8 mouse cellular contexts compared by ENCODE assay signal in genomic region chr9:14752001-14752522, GRCm38 (mm10). TPM values are rescaled to one million over a fixed set of nuclear protein-coding genes. Genes with fewer than 3 reads are reported as not detected.
A peak's percentile ranks its signal among the peaks of the same experiment; 100 is the strongest.
DNase-seq lines count a peak whose midpoint lies in the region; ATAC-seq and TF ChIP-seq lines count a peak whose summit lies in the region.

TSS of gene Fut4 (minus strand) at chr9:14752393.

- H3K4me1 ChIP-seq in CH12.LX (ENCODE audit: control insufficient read depth in 1 of 2, insufficient read depth in 2 of 2): peaks cover 0 to 3% of the 10 kb centered on the region in 2 experiments; a peak in 2 of 4 replicates
- peaks cover 17% of the 10 kb centered on the region for H3K4me1 ChIP-seq in hindbrain, embryonic 15.5 days (replicated peaks)
- 0 out of 2 replicates have a peak, but pooled peaks cover 4% of the 10 kb centered on the region for H3K4me1 ChIP-seq in liver, embryonic 12.5 days
- H3K4me1 ChIP-seq in thymus, adult 2 months (replicated peaks; ENCODE audit: control insufficient read depth, insufficient read depth, low read length): peaks cover 15% of the 10 kb centered on the region

- no peaks in the 10 kb centered on the region for H3K27me3 ChIP-seq in CH12.LX (replicated peaks)
- H3K27me3 ChIP-seq in hindbrain, embryonic 15.5 days: peaks cover 13% of the 10 kb centered on the region
- peaks cover 25% of the 10 kb centered on the region for H3K27me3 ChIP-seq in liver, embryonic 12.5 days (replicated peaks)
- H3K27me3 ChIP-seq in thymus, adult 2 months (ENCODE audit: control insufficient read depth, insufficient read depth, low read length): no peaks in the 10 kb centered on the region; the same call in 1 of the 2 replicates

- H3K36me3 ChIP-seq in CH12.LX (replicated peaks in 1 of 2; ENCODE audit: control insufficient read depth in 1 of 2, insufficient read depth in 1 of 2, low read length in 1 of 2): no peaks in the 10 kb centered on the region
- no peaks in the 10 kb centered on the region for H3K36me3 ChIP-seq in hindbrain, embryonic 15.5 days
- no peaks in the 10 kb centered on the region for H3K36me3 ChIP-seq in liver, embryonic 12.5 days
- H3K36me3 ChIP-seq in thymus, adult 2 months (ENCODE audit: control insufficient read depth, insufficient read depth, low read length): no peaks in the 10 kb centered on the region

- no peak for TF ChIP-seq CTCF in CH12.LX (conservative IDR thresholded peaks at IDR 0.05 in 1 of 2, IDR thresholded peaks at IDR 0.05 in 1 of 2; ENCODE audit: low read depth in 2 of 2, low read length in 2 of 2)
- no peak for TF ChIP-seq CTCF in thymus, adult 2 months (IDR thresholded peaks at IDR 0.05; ENCODE audit: borderline replicate concordance, control insufficient read depth, extremely low read depth, insufficient read depth, low read length, poor library complexity)

- dilution Hi-C loops in CH12.LX (cut with MboI; ENCODE audit: extremely low pct_ligation_motif_present, extremely low pct_unique_long_range_greater_than_20kb, low sequenced_read_pairs): no loop called here

- no peaks in the 10 kb centered on the region for H3K79me2 ChIP-seq in CH12.LX (replicated peaks; ENCODE audit: control insufficient read depth, extremely low read depth, insufficient read depth, poor library complexity, severe bottlenecking)

- H3K9me3 ChIP-seq in CH12.LX (replicated peaks; ENCODE audit: low read length): no peaks in the 10 kb centered on the region
- H3K9me3 ChIP-seq in hindbrain, embryonic 15.5 days: no peaks in the 10 kb centered on the region
- H3K9me3 ChIP-seq in liver, embryonic 12.5 days (replicated peaks): no peaks in the 10 kb centered on the region

- no peak within 1 kb of the TSS for H3K4me3 ChIP-seq in CH12.LX (replicated peaks in 1 of 3; ENCODE audit: low read depth in 2 of 3, low read length in 2 of 3, poor library complexity in 1 of 3)
- peak within 1 kb of the TSS; percentile 58 for H3K4me3 ChIP-seq in hindbrain, embryonic 15.5 days
- peak within 1 kb of the TSS; percentile 54 for H3K4me3 ChIP-seq in liver, embryonic 12.5 days
- peak within 1 kb of the TSS; percentile 47 for H3K4me3 ChIP-seq in thymus, adult 2 months (ENCODE audit: control insufficient read depth, insufficient read depth, low read length)

- 1% methylated on average over 28 of the region's 28 CpGs for WGBS in hindbrain, embryonic 15.5 days
- under 1% methylated on average over 26 of the region's 28 CpGs for WGBS in liver, embryonic 12.5 days (ENCODE audit: insufficient replicate concordance)
- 1% methylated on average over 28 of the region's 28 CpGs for WGBS in thymus, adult 2 months

- H3K4me2 ChIP-seq in CH12.LX (ENCODE audit: insufficient read depth, low read depth, poor library complexity, severe bottlenecking): no peak within 1 kb of the TSS
- peak within 1 kb of the TSS; percentile 98 for H3K4me2 ChIP-seq in hindbrain, embryonic 15.5 days
- peak within 1 kb of the TSS; percentile 82 for H3K4me2 ChIP-seq in liver, embryonic 12.5 days

- TF ChIP-seq RAD21 in CH12.LX (IDR thresholded peaks at IDR 0.05; ENCODE audit: low read depth, low read length): no peak

- no peak for DNase-seq in CH12.LX (ENCODE audit: extremely low read depth)
- DNase-seq in adrenal gland, postnatal 36 days: peak; percentile 67 to 80
- peak; percentile 65 for DNase-seq in gastrocnemius, postnatal 10 days
- peak; percentile 48 for DNase-seq in thymus, adult 2 months
- DNase-seq in left cerebral cortex, adult 11 months (ENCODE audit: low spot score): no peak

- no peak for TF ChIP-seq EP300 in CH12.LX (IDR thresholded peaks at IDR 0.05; ENCODE audit: low read length)

- no peak for TF ChIP-seq POLR2A in CH12.LX (IDR thresholded peaks at IDR 0.05; ENCODE audit: low read depth, low read length)
- no peak for TF ChIP-seq POLR2A in thymus, adult 2 months (IDR thresholded peaks at IDR 0.05; ENCODE audit: control insufficient read depth, extremely low read depth, insufficient read depth, low read length, poor library complexity)

- in situ Hi-C loops in CH12.LX (cut with MboI; ENCODE audit: low pct_ligation_motif_present, low pct_unique_long_range_greater_than_20kb, low sequenced_read_pairs): no loop called here

- ATAC-seq in hindbrain, embryonic 15.5 days (ENCODE audit: low FRiP score, low read depth): peak; percentile 84
- peak; percentile 71 for ATAC-seq in liver, embryonic 12.5 days
- peak; percentile 57 for ATAC-seq in monocyte, adult 5-6 weeks (replicated peaks; ENCODE audit: insufficient number of reproducible peaks, low FRiP score, low TSS enrichment, poor library complexity, severe bottlenecking)

- H3K27ac ChIP-seq in CH12.LX (ENCODE audit: insufficient read depth, low read depth): no peak within 1 kb of the TSS
- H3K27ac ChIP-seq in hindbrain, embryonic 15.5 days (replicated peaks): no peak within 1 kb of the TSS
- H3K27ac ChIP-seq in liver, embryonic 12.5 days: no peak within 1 kb of the TSS
- H3K27ac ChIP-seq in thymus, adult 2 months (ENCODE audit: control insufficient read depth, insufficient read depth, low read length): no peak within 1 kb of the TSS

- no peak within 1 kb of the TSS for H3K9ac ChIP-seq in CH12.LX (ENCODE audit: insufficient read depth, low read depth)
- H3K9ac ChIP-seq in hindbrain, embryonic 15.5 days: peak within 1 kb of the TSS; percentile 61
- peak within 1 kb of the TSS; percentile 58 for H3K9ac ChIP-seq in liver, embryonic 12.5 days

TF ChIP-seq in CH12.LX, 34 proteins besides CTCF, POLR2A, EP300 and RAD21:
- peak; percentile 47; the same call in 1 of the 2 replicates for TF ChIP-seq NRF1 (IDR thresholded peaks at IDR 0.05; ENCODE audit: low read depth, low read length)
- no peak for TF ChIP-seq CHD1 (IDR thresholded peaks at IDR 0.05; ENCODE audit: low read depth, low read length)

RNA-seq across cellular contexts. Expression of gene Fut4, which starts in this region (rescaled TPM):
- total RNA-seq in CH12.LX (2012; rRNA removed) (not detected in 2 replicates), CH12.LX (2014; rRNA removed) (not detected in 2 replicates)
- not detected in 2 replicates for polyA plus RNA-seq in CH12.LX (2012; ENCODE audit: insufficient read length, low read depth)
- 1 to 10 TPM; 1.2 TPM for total RNA-seq in adrenal gland, postnatal 36 days (2021)
- total RNA-seq in gastrocnemius, postnatal 10 days (2021): under 1 TPM; 0.56 to 0.84 TPM
- 1.8 TPM in 2 replicates for polyA plus RNA-seq in hindbrain, embryonic 15.5 days (2015; fragmentation: Nextera tagmentation; extraction: Ambion mirVana)
- polyA plus RNA-seq in liver, embryonic 12.5 days (2016; fragmentation: Nextera tagmentation; extraction: Ambion mirVana): 0.72 and 1.1 TPM in 2 replicates
- total RNA-seq in monocyte, adult 5-6 weeks (2017): 12.1 to 18.8 TPM (median 17.1 TPM) in 3 replicates
- polyA plus RNA-seq in thymus, adult 2 months (2012; rRNA removed): 2.3 and 2.7 TPM in 2 replicates

Comparison
In these comparisons a context has a peak if more than half of its experiments do, and no peak if none do; other contexts are left out.
1. Peak in DNase-seq in gastrocnemius, postnatal 10 days; RNA of the gene not detected or under 1 TPM.
2. DNase-seq: peak in adrenal gland, postnatal 36 days (2 of 2) and thymus, adult 2 months (single experiment); none in CH12.LX (single experiment) and left cerebral cortex, adult 11 months (single experiment).
3. H3K4me3 ChIP-seq: peak in hindbrain, embryonic 15.5 days (single experiment), liver, embryonic 12.5 days (single experiment) and thymus, adult 2 months (single experiment); none in CH12.LX (0 of 3).
4. Peak in every context shown above with its lines, with median percentiles within 50 percentile points of each other: ATAC-seq.